Mouse (Mus musculus): ENCODE data around the gene Rufy4. TPM values are rescaled to one million over a fixed set of nuclear protein-coding genes. Genes with fewer than 3 reads are reported as not detected.

Rufy4 gene
- total RNA-seq (2023): 0.41 TPM

DNA sequence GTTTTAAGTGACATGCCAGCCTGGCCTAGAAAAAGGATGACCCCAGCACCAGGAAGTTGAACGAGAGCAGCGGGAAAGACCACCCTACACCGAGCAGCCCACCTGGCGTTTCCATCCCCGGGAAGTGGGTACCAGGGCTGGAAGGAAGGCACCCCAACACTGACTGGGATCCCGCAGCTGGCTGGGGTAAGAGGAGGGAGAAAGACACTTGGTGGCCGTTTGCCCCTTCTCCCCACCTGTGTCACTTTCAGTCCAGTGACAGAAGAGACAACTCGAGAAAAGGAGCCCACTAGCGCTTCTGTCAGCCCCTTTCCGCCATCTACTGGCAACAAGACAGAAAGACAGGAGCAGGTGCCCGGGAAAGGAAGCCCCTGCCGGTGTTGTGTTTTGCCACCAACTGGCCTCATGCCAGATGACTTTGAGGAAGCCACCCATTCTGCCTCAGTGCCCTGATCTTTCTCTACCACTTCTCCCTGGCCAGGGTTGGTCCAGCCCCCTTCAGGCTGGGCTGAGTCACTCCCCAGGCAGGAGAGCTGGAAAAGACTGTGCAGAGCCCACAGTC lies at the start of gene Rufy4:
Gene Rufy4, plus strand, starts transcription at position 551 of the 562 bp plus-strand sequence.

DNA sequence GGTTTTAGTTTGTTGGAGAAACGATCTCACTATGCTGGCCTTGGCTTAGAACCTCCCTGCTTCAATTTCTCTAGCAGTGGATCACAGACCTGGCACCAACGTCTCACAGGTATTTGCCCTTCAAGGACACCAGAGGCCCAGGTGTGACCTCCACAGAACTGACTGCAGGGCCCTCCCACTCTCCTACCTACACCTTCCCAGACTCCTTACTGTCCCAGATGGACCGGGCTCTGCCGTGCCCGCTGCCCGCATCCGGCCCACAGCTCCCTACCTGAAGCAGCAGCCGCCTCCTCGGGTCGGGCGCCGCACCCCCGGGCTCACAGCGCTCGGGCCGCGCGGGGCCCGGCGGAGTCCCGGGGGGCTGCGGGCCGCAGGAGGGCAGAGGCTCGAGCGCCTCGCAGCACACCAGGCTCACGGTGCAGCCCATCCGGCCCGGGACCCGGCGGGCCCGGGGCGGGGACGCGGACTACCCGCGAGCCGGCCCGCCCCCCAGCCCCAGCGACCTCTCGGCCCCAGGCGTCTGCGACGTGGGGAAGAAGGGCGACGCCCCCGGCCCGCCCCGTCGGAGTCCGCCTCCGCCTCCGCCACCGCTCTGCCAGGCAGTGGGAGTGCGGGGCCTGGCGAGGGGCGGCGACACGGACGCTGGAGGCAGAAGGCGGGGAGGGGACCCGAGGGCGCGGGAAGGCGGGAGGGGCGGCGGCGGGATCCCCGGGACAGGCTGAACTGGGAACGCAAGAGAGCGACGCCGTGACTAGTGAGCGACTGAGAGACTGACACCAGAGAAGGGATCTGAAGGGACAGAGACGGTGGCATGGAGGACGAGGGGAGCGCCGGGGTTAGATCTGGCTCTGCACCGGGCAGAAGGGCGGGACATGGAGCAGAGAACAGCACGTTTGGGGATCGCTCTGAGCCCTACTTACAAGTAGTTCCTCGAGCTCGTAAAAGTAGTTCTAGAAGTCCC lies 1.0 kb upstream of the Rufy4 start, which contains the start of gene Tns1:
Gene Tns1, minus strand, starts transcription at position 429 of the 961 bp plus-strand sequence.

DNA sequence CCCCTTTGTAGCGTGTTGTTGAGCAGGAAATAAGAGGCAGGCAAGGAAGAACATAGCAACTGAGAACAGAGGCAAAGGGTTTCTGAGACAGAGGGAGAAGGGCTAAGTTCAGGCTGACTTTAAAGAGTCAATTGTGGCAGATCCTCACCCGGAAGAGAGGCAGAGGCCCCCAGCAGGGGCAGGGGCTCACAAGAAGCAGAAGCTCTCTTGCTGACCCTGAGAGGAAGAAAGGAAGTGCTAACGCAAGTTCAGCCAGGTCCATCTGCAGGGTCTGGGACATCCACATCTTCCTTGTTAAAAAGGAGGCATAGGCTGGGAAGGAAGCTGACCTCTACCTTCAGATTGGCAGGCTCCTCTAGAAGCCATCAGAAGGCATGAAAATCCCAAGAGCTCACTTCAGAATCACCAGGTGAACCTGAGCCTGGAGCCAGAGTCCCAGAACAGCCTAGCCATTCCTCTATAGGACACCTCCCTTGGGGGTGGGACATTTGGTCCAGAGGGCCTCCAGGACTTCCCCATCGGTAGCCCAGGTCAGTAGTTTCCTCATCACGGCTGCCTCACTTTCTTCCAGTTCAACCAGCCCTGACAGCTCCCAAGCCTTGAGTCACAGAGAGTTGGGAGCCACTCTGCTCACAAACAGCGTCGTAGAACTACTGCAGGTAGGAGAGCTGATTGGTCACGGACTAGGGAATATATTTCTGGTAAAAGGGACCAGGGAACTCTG lies 28.3 kb downstream of the Rufy4 start, which contains the start of gene Cxcr2:
Gene Cxcr2, plus strand, starts transcription at position 529 of the 724 bp plus-strand sequence.

DNA sequence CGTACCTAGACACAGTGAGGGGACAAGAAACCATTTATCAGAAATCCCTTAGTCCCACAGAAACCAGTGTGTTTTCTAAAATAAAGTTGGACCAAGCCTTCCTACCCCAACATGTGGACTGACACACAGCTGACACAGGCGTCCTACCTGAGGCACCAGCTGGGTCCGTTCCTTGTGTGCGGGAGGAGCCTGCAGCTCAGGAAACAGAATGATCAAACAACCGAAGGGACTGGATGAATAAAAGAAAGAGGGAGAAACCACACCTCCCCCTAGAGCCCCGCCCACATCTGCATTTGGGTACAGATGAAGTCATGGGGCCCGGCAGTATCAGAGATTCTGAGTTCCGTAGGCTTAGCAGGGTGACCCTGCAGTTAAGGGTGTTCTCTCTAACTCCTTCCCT lies 69.1 kb downstream of the Rufy4 start, which contains the start of gene Cxcr1:
Gene Cxcr1, minus strand, starts transcription at position 187 of the 400 bp plus-strand sequence.

Other genes starting within 250 kb of the Rufy4 start
- 31.1 TPM for gene Tns1, start 1.1 kb upstream of the Rufy4 start, total RNA-seq (2023)
- gene Cxcr2, start 28.4 kb downstream of the Rufy4 start, total RNA-seq (2023): 0.73 TPM
- not detected for gene Cxcr1, start 69.1 kb downstream of the Rufy4 start, total RNA-seq (2023)
- 377 TPM for gene Arpc2, start 110.5 kb downstream of the Rufy4 start, total RNA-seq (2023)
- 0.73 TPM for gene Gpbar1, start 153.0 kb downstream of the Rufy4 start, total RNA-seq (2023)
- gene Aamp, start 159.2 kb downstream of the Rufy4 start, total RNA-seq (2023): 166 TPM
- gene Pnkd, start 159.4 kb downstream of the Rufy4 start, total RNA-seq (2023): 15.7 TPM
- gene Tmbim1, start 180.1 kb downstream of the Rufy4 start, total RNA-seq (2023): 0.91 TPM
- not detected for gene Catip, start 236.6 kb downstream of the Rufy4 start, total RNA-seq (2023)
- 3.2 TPM for gene Slc11a1, start 249.7 kb downstream of the Rufy4 start, total RNA-seq (2023)

All from CD4-positive naive resting alpha-beta T cell, adult 76 days (primary cell).